Mouse (Mus musculus): Measurements from ENCODE around the gene Afmid. TPM values are rescaled to one million over a fixed set of nuclear protein-coding genes. Genes with fewer than 3 reads are reported as not detected.

Gene Afmid
- polyA plus RNA-seq (2015; fragmentation: Nextera tagmentation; extraction: Ambion mirVana) = 32.9 and 34.4 TPM in 2 replicates

DNA sequence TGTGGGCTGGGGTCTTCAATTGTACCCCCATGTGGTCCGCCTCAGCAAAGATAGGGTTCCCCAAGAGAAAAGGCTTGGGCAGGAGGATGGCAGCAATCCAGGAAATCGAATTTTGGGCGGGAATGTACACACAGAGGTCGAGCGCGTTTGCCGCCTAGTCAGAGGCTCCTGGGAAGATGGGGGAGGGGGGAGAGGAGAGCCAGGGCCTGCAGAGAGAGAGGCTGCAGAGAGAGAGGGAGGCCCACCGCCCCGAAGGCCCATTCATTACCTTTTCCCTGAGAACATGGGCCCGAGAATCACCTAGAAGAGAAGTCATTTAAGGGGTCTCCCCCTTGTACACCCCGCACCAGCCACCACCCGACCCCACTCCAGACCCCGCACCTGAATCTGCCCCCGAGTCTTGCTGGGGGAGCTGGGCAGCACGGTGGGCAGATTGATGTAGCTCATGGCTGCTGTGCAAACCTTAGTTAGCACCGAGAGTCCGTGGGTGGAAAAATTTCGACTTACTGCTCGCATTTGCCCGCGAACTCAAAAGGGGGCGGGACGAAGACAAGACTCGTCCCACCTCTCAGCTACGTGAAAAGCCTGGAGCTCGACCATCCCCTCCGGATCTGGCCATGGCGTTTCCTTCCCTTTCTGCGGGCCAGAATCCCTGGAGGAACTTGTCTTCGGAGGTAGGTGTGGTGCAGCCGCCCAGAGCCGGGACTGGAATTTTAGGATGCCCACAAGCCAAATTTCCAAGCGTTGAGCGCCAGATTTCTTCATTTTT lies at the start of gene Afmid, which contains the start of gene Tk1:
Gene Afmid (plus strand): TSS at position 592 of the 769 bp plus-strand sequence.
Gene Tk1 (minus strand): TSS at position 760 of the 769 bp plus-strand sequence.
- peak within 1 kb of the TSS; percentile 91 for H3K9ac ChIP-seq (replicated peaks)
- ATAC-seq (peak; percentile 51), DNase-seq (peak; percentile 88)
- H3K4me1 ChIP-seq (ENCODE audit: insufficient read depth) = peaks cover 66% of the 10 kb centered on the region
- H3K27ac ChIP-seq (ENCODE audit: low read depth) = peak within 1 kb of the TSS; percentile 98
- H3K4me2 ChIP-seq (ENCODE audit: low read depth, low read length) = peak within 1 kb of the TSS; percentile 94
- under 1% methylated on average over 33 of the region's 34 CpGs for WGBS (ENCODE audit: insufficient replicate concordance)
- H3K4me3 ChIP-seq (ENCODE audit: low read depth, low read length) = peak within 1 kb of the TSS; percentile 79
- no peak for TF ChIP-seq CTCF (IDR thresholded peaks at IDR 0.05; ENCODE audit: low read depth)
- TF ChIP-seq EP300 (IDR thresholded peaks at IDR 0.05; ENCODE audit: low read depth) = no peak; the same call in none of the 2 replicates
- H3K9me3 ChIP-seq (ENCODE audit: low read length) = no peaks in the 10 kb centered on the region
- no peaks in the 10 kb centered on the region for H3K27me3 ChIP-seq (ENCODE audit: insufficient read depth, low read length)
- H3K36me3 ChIP-seq (replicated peaks; ENCODE audit: insufficient read depth, low read length) = peaks cover 33% of the 10 kb centered on the region

DNA sequence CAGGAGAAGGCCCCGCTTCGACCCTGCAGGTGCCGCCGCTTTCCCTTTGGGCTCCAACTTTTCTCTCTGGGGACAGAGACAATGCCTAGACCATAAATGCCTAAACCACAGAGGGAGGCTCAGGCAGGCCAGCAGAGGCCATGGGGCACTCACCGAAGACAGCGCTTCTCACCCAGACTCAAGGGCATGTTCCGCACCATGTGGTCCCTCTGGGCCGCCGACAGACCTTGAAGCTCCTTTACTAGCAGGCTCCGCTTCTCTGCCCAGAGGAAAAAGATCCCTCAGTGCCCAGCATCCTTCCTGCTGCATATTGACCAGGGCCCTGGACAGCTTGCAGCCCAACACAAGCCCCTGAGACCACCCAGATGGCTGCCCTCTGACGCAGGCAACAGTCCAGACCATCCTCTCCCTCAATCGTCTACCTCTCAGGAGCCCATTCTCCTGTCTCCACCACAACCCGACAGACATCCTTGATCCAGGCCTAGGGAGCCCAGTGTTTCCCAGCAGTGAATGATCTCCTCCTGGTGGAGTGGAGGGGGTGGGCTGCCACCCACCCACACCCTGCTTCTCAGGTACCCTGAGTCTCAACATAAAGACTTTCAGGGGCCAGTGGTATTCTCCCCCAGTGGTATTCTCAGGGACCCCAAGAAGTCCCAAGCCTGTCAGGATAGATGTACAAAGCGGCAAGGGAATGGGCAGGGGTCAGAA lies 49.5 kb upstream of the Afmid start:
- ATAC-seq (no peak), DNase-seq (no peak)
- Histone ChIP-seq H3K4me1 (ENCODE audit: insufficient read depth) (peaks cover 23% of the 10 kb centered on the region), H3K9ac (replicated peaks) (no peak overlapping the region), H3K27ac (ENCODE audit: low read depth) (no peak overlapping the region), H3K4me2 (ENCODE audit: low read depth, low read length) (no peak overlapping the region), H3K4me3 (ENCODE audit: low read depth, low read length) (no peak overlapping the region), H3K9me3 (ENCODE audit: low read length) (no peaks in the 10 kb centered on the region), H3K27me3 (ENCODE audit: insufficient read depth, low read length) (no peaks in the 10 kb centered on the region), H3K36me3 (replicated peaks; ENCODE audit: insufficient read depth, low read length) (peaks cover 69% of the 10 kb centered on the region)
- no peak for TF ChIP-seq CTCF (IDR thresholded peaks at IDR 0.05; ENCODE audit: low read depth)
- TF ChIP-seq EP300 (IDR thresholded peaks at IDR 0.05; ENCODE audit: low read depth) = no peak
- 90% methylated on average over 14 of the region's 14 CpGs for WGBS (ENCODE audit: insufficient replicate concordance)

DNA sequence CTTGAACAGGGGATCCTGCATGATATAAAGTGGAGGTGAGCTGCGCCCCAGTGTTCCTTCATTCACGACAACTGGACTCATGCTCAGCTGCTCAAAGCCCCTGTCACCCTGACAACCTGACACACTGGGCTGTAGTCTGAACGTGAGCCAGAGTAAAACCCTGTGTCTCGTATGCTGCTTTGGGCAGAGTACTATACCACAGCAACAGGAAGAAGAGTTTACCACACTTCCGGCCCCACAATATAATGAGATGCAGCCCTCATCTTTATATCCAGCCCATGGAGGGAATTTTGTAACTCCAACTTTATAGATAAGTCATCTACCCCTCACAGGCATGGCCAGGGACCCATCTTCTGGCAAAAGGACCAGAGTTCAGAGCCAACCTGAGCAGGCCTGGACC lies 48.6 kb upstream of the Afmid start:
- Histone ChIP-seq H3K4me3 (ENCODE audit: low read depth, low read length) (0 out of 2 replicates have a peak overlapping the region, but pooled peaks have one; percentile 9), H3K4me1 (ENCODE audit: insufficient read depth) (peaks cover 23% of the 10 kb centered on the region), H3K9ac (replicated peaks) (peak overlapping the region; percentile 21; the same call in 1 of the 2 replicates), H3K36me3 (replicated peaks; ENCODE audit: insufficient read depth, low read length) (peaks cover 62% of the 10 kb centered on the region), H3K27me3 (ENCODE audit: insufficient read depth, low read length) (no peaks in the 10 kb centered on the region), H3K27ac (ENCODE audit: low read depth) (peak overlapping the region; percentile 63), H3K4me2 (ENCODE audit: low read depth, low read length) (peak overlapping the region; percentile 97), H3K9me3 (ENCODE audit: low read length) (no peaks in the 10 kb centered on the region)
- no peak for ATAC-seq
- no peak for DNase-seq
- 75% methylated on average over 5 of the region's 5 CpGs for WGBS (ENCODE audit: insufficient replicate concordance)
- TF ChIP-seq EP300 (IDR thresholded peaks at IDR 0.05; ENCODE audit: low read depth) (no peak), CTCF (IDR thresholded peaks at IDR 0.05; ENCODE audit: low read depth) (no peak)

DNA sequence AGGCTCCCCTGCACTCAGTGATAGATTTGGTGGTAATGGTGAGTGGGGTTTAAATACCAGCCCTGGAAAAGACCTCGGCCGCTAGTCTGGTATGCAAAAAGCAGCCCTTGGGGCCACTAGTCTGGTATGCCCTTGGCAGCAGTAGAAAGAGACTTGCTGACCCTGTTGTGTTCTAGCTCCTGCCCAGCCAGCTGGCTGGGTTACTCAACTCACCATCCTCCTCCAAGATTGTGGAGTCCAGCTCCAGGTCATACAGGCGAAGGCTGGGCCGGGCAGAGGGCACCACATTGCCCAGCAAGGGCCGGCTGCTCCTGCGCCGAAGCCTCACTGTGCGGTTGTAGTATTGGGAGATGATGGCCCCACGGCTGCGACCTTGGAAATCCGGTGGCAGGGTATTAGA lies 47.7 kb upstream of the Afmid start:
- H3K4me1 ChIP-seq (ENCODE audit: insufficient read depth) = peaks cover 23% of the 10 kb centered on the region
- H3K36me3 ChIP-seq (replicated peaks; ENCODE audit: insufficient read depth, low read length) = peaks cover 55% of the 10 kb centered on the region
- DNase-seq = no peak
- H3K27ac ChIP-seq (ENCODE audit: low read depth) = peak overlapping the region; percentile 97
- peak overlapping the region; percentile 97 for H3K4me2 ChIP-seq (ENCODE audit: low read depth, low read length)
- H3K4me3 ChIP-seq (ENCODE audit: low read depth, low read length) = peak overlapping the region; percentile 82; the same call in 1 of the 2 replicates
- 93% methylated on average over 11 of the region's 11 CpGs for WGBS (ENCODE audit: insufficient replicate concordance)
- no peak for ATAC-seq
- peak overlapping the region; percentile 13; the same call in 1 of the 2 replicates for H3K9ac ChIP-seq (replicated peaks)
- H3K9me3 ChIP-seq (ENCODE audit: low read length) = no peaks in the 10 kb centered on the region
- no peaks in the 10 kb centered on the region for H3K27me3 ChIP-seq (ENCODE audit: insufficient read depth, low read length)
- no peak for TF ChIP-seq EP300 (IDR thresholded peaks at IDR 0.05; ENCODE audit: low read depth)
- TF ChIP-seq CTCF (IDR thresholded peaks at IDR 0.05; ENCODE audit: low read depth) = no peak

DNA sequence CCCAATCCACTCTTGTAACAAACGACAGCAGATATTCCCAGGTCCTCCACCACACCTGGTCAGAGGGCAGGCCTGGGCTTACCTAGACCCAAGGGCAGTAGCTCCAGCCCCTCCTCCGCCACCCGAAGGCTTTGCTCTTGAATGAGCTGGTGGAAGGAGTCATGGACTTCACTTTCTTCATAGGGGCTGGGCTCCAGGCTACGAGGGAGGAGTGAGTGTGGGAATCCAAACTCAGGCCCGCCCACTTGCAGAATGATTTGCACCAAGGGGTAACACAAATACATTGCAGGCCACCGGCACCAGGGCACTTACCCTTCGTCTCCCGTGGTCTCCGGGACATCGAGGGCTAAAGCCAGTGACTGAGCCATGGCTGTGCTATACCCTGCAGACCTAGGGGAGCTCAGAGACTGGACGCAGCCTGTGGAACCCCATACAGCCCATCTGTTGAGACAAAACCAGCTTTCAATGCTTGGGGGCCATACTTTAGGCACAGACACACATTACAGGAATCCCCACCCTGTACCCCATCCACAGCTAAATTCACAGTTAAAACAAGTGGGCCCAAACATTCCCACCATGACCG lies 46.8 kb upstream of the Afmid start:
- Histone ChIP-seq H3K27ac (ENCODE audit: low read depth) (peak overlapping the region; percentile 97), H3K36me3 (replicated peaks; ENCODE audit: insufficient read depth, low read length) (peaks cover 47% of the 10 kb centered on the region), H3K4me2 (ENCODE audit: low read depth, low read length) (peak overlapping the region; percentile 97), H3K4me1 (ENCODE audit: insufficient read depth) (peaks cover 27% of the 10 kb centered on the region), H3K9ac (replicated peaks) (peak overlapping the region; percentile 85), H3K9me3 (ENCODE audit: low read length) (no peaks in the 10 kb centered on the region), H3K4me3 (ENCODE audit: low read depth, low read length) (peak overlapping the region; percentile 82), H3K27me3 (ENCODE audit: insufficient read depth, low read length) (no peaks in the 10 kb centered on the region)
- no peak for ATAC-seq
- TF ChIP-seq EP300 (IDR thresholded peaks at IDR 0.05; ENCODE audit: low read depth) = no peak
- TF ChIP-seq CTCF (IDR thresholded peaks at IDR 0.05; ENCODE audit: low read depth) = no peak
- DNase-seq = peak; percentile 73
- 30% methylated on average over 12 of the region's 12 CpGs for WGBS (ENCODE audit: insufficient replicate concordance)

Measured in liver, postnatal 0 days (tissue).